Mouse (Mus musculus): ENCODE measurements around the gene Zbtb5.
"Not testable (repeated sequence)": the region's sequence is repeated elsewhere in the genome, so short reads cannot be mapped to it uniquely, and the experiment has no call there.

The Zbtb5 gene

DNA sequence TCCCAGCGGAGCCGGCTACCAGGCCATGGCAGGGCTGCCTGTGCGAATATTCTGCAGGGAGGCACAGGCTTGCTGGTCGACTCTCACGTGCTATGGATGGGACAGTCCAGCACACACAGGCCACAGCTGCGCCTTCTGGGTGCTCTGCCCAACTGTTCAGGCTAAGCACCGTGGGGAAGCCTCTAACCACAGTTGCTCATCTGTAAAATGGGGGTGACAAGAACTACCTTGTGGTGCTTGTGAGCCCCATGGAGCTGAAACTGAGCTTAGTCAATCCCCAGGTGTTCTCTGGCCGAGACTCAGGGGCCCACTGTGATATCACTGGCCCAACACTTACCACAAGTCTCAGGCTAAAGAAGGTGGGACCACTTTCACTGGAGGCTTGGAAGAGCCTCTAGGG is 44.8 kb downstream of the Zbtb5 start:
- DNase-seq = no peak

GRCm38 (mm10) chr4:44965736-44966135 is 46.5 kb downstream of the Zbtb5 start:
- DNase-seq = no peak

DNA sequence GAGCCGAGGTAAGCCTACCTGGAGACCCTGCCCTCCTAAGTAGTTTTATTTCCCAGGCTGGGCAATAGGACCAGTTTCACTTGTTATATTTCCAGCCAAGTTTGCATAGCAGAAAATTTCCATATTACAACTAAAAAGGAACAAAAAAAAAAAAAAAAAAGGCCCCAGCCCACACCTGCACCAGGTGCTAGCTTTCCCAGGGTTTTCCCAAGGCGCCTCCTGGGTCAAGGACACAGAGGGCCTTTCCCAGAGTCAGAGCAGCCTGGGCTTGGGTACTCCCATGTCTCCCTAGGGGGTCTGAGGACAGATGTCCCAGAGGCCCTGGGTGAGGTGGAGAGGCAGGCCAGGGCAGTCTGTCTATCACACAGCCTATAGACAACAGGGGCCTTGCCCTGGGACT is 47.0 kb downstream of the Zbtb5 start:
- no peak for DNase-seq

- DNase-seq = no peak
These were observed 49.1 kb downstream of the Zbtb5 start for GRCm38 (mm10) chr4:44963156-44963555.

DNA sequence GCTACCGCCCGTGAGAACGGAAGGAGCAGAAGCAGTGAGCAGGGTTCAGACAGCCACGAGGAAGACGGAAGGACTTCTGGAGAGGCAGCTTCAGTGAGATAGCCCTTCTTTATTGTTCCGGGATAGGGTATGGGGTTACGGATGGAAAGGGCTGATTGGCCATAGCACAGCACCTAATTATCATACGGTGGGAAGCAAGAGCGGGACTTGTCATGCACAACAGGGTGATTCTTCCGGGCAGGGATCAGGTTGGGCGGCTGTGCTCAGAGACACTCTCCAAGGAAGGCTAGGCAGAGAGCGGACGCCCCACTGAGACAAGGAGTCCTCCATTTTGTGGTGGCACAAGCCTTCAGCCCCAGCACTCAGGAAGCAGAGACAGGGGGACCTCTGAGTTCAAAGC is 53.0 kb downstream of the Zbtb5 start:
- no peak for DNase-seq

DNA sequence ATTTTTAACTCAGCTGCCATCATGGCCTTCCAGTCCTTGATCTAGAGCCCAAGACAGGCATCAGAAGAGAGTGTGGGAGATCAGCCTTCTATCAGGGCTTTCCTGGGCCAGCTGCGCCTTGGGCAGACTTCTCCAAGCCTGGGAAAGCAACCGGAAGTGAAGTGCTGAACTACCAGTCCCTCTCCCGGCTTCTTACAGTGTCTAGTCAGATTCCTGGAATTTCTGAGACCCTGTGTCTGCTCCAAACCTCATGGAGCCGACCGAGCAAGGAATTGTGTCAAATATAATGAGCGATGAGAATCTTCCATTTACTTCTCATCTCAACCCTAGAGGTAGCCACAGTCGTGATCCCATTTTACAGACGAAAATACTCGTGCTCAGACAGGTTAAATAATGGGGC is 53.4 kb downstream of the Zbtb5 start:
- no peak for DNase-seq

- no peak for DNase-seq
These were observed 59.2 kb downstream of the Zbtb5 start for GRCm38 (mm10) chr4:44953041-44953440.

DNA sequence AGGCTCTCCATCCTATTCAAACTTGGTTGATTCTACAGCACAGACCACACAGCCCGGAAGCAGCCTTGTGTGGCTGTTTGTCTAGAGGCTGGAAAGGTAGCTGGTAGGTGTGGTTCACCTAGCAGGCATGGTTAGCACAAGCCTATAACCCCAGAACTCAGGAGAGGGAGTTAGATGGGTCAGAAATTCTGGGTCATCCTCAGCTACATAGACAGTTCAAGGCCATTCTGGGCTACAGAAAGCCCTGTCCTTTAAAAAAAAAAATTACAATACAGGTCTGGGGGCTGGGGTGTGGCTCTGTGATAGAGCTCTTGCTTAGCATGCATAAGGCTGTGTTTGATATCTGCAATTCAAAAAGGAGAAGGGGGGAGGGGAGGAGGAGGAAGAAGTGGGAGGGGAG is 63.9 kb downstream of the Zbtb5 start:
- DNase-seq = no peak

DNA sequence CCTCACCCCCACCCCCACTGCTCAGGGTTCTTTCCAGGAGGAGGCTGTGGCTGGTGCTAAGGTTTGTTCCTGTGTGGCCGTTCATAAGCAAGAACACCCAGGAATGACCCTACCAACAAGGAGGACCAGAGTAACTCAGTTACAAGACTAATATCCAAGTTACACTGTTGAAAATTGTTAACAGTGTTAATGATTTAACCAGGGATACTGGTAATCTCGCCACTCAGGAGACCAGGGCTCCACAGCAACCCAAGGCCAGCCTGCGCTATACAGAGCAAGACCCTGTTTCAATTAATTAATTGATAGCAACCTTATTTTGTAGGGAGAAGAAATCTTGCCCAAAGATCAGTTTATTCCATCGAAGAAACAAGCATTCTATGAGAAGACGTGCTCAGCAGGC is 64.7 kb downstream of the Zbtb5 start:
- no peak for DNase-seq

- not testable (repeated sequence) for DNase-seq
These were observed 66.1 kb downstream of the Zbtb5 start for GRCm38 (mm10) chr4:44946126-44946525.

GRCm38 (mm10) chr4:44944426-44945075 is 67.7 kb downstream of the Zbtb5 start:
- DNase-seq = no peak

DNA sequence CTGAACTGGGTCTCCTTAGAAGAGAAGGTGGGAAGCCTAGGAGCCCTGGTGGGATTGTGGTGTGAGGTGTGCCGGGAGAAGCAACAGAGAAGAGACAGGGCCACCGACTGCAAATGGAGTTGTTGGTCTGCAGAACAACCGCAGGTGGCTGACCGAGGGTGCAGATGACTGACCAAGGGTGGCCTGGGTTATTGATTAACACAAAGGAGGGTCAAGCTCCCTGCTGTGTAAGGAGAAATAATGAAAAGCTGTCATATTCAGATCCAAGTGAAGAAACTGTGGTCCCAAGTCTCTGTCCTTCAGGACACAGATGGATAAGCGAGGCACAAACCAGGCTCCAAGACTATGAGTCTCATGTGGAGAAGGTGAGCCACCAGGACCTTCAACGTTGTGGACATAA is 68.7 kb downstream of the Zbtb5 start:
- DNase-seq = no peak

GRCm38 (mm10) chr4:44942237-44942636 is 70.0 kb downstream of the Zbtb5 start:
- no peak for DNase-seq

Measured in thymus, postnatal 25 days (tissue).